Mouse (Mus musculus) heart, embryonic 12.5 days (tissue): ENCODE measurements around the gene Igsf21. TPM values are rescaled to one million over a fixed set of nuclear protein-coding genes. Genes with fewer than 3 reads are reported as not detected.

Experiments
- ATAC-seq: fragments of 200-750 bp; cut with Nextera tagmentation; 2 replicates; pipeline ENCODE4 v1.8.0; 2017; ENCODE audit warnings: moderate TSS enrichment, moderate library complexity; ENCODE audit not compliant: insufficient number of reproducible peaks, low FRiP score
- H3K27ac ChIP-seq: fragments of 300-500 bp; sonication (generic); 2 replicates; pipeline ENCODE4 v1.5.1; 2016; ENCODE audit warnings: mild to moderate bottlenecking, moderate library complexity; ENCODE audit not compliant: poor library complexity, severe bottlenecking
- H3K27me3 ChIP-seq: fragments of 300-500 bp; sonication (generic); replicated peaks from 2 replicates; pipeline ENCODE4 v1.6.1; 2016; ENCODE audit warnings: mild to moderate bottlenecking, moderate library complexity
- H3K36me3 ChIP-seq: fragments of 300-500 bp; sonication (generic); 2 replicates; pipeline ENCODE4 v1.6.1; 2016; ENCODE audit warnings: mild to moderate bottlenecking, moderate library complexity
- H3K4me1 ChIP-seq: fragments of 300-500 bp; sonication (generic); replicated peaks from 2 replicates; pipeline ENCODE4 v1.6.1; 2016; ENCODE audit warnings: mild to moderate bottlenecking
- H3K4me2 ChIP-seq: fragments of 300-500 bp; sonication (generic); 2 replicates; pipeline ENCODE4 v1.6.1; 2016; ENCODE audit warnings: mild to moderate bottlenecking, moderate library complexity
- H3K4me3 ChIP-seq: fragments of 300-500 bp; sonication (generic); 2 replicates; pipeline ENCODE4 v1.5.1; 2016; ENCODE audit warnings: mild to moderate bottlenecking
- H3K9ac ChIP-seq: fragments of 300-500 bp; sonication (generic); 2 replicates; pipeline ENCODE4 v1.6.1; 2016; ENCODE audit warnings: mild to moderate bottlenecking, moderate library complexity
- H3K9me3 ChIP-seq: fragments of 300-500 bp; sonication (generic); replicated peaks from 2 replicates; pipeline ENCODE4 v1.6.1; 2016; ENCODE audit warnings: mild to moderate bottlenecking, moderate library complexity
- WGBS: fragments of 180-500 bp; shearing (Covaris S2); methylation state at CpG from one replicate; pipeline ENCODE4 v1.1.7; 2016; 5-methylcytosine and 5-hydroxymethylcytosine counted together
- polyA plus RNA-seq: library from polyadenylated mRNA; unstranded; fragments of >200 nt; fragmentation: Nextera tagmentation; extraction: Ambion mirVana; gene quantifications from 2 replicates; pipeline ENCODE4 v1.2.1, GENCODE M21; 2016

The Igsf21 gene
- polyA plus RNA-seq, 1 experiment from 2014 or later: 0.17 TPM

- H3K4me2 ChIP-seq: no peak overlapping the region
- WGBS: 23% methylated on average over 3 of the region's 3 CpGs
- no peak overlapping the region for H3K9ac ChIP-seq
- no peak overlapping the region for H3K4me3 ChIP-seq
- no peak for ATAC-seq
- 0 out of 2 replicates have a peak, but pooled peaks cover 4% of the 10 kb centered on the region for H3K4me1 ChIP-seq
- H3K36me3 ChIP-seq: no peaks in the 10 kb centered on the region
- H3K27me3 ChIP-seq: no peaks in the 10 kb centered on the region
- H3K27ac ChIP-seq: no peak overlapping the region
- peaks cover 4% of the 10 kb centered on the region; the same call in 1 of the 2 replicates for H3K9me3 ChIP-seq
Observed at GRCm38 (mm10) chr4:140159617-140160016, 87.0 kb downstream of the Igsf21 start.

- no peak overlapping the region for H3K9ac ChIP-seq
- H3K4me3 ChIP-seq: no peak overlapping the region
- H3K36me3 ChIP-seq: no peaks in the 10 kb centered on the region
- H3K9me3 ChIP-seq: no peaks in the 10 kb centered on the region
- 54% methylated on average over 5 of the region's 5 CpGs for WGBS
- peaks cover 6% of the 10 kb centered on the region; the same call in 1 of the 2 replicates for H3K27me3 ChIP-seq
- no peak overlapping the region for H3K27ac ChIP-seq
- H3K4me1 ChIP-seq: peaks cover 19% of the 10 kb centered on the region; the same call in 1 of the 2 replicates
- ATAC-seq: no peak
- H3K4me2 ChIP-seq: no peak overlapping the region
Observed at GRCm38 (mm10) chr4:140154899-140155463, 91.6 kb downstream of the Igsf21 start.

GRCm38 (mm10) chr4:140154484-140154883, 92.1 kb downstream of the Igsf21 start:
- WGBS: 61% methylated on average over 5 of the region's 5 CpGs
- Histone ChIP-seq H3K9me3 (no peaks in the 10 kb centered on the region), H3K27me3 (peaks cover 6% of the 10 kb centered on the region; the same call in 1 of the 2 replicates), H3K4me1 (peaks cover 19% of the 10 kb centered on the region; the same call in 1 of the 2 replicates), H3K9ac (no peak overlapping the region), H3K27ac (no peak overlapping the region), H3K4me3 (no peak overlapping the region), H3K36me3 (no peaks in the 10 kb centered on the region), H3K4me2 (no peak overlapping the region)
- no peak for ATAC-seq

DNA sequence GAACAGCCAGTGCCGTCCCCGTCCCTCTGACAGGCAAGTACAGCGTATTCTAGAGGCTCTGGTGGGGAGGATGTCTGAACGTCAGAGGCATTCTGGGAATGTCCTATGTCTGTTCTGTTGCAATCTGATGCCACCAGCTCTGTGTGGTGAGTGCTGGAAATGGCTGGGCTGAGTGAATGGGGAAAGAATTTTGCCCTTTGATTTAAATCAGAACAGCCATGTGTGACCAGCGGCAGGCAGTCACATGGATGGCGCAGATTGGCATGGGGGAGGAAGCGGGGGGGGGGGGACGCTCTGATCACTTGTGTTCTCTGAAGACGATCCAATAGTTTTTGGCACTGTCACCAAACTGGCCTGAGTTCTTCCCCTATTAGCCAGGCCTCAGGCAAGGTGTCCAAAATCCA, 92.9 kb downstream of the Igsf21 start:
- Histone ChIP-seq H3K4me1 (peaks cover 19% of the 10 kb centered on the region; the same call in 1 of the 2 replicates), H3K9me3 (no peaks in the 10 kb centered on the region), H3K9ac (no peak overlapping the region), H3K4me3 (no peak overlapping the region), H3K27ac (no peak overlapping the region), H3K27me3 (peaks cover 6% of the 10 kb centered on the region; the same call in 1 of the 2 replicates), H3K4me2 (no peak overlapping the region), H3K36me3 (no peaks in the 10 kb centered on the region)
- ATAC-seq: no peak
- 44% methylated on average over 8 of the region's 9 CpGs for WGBS

GRCm38 (mm10) chr4:140153101-140153500, 93.5 kb downstream of the Igsf21 start:
- Histone ChIP-seq H3K36me3 (no peaks in the 10 kb centered on the region), H3K9ac (no peak overlapping the region), H3K27me3 (peaks cover 6% of the 10 kb centered on the region; the same call in 1 of the 2 replicates), H3K9me3 (no peaks in the 10 kb centered on the region), H3K27ac (no peak overlapping the region), H3K4me1 (peaks cover 21% of the 10 kb centered on the region), H3K4me3 (no peak overlapping the region), H3K4me2 (no peak overlapping the region)
- ATAC-seq: no peak
- 20% methylated on average over 7 of the region's 7 CpGs for WGBS

DNA sequence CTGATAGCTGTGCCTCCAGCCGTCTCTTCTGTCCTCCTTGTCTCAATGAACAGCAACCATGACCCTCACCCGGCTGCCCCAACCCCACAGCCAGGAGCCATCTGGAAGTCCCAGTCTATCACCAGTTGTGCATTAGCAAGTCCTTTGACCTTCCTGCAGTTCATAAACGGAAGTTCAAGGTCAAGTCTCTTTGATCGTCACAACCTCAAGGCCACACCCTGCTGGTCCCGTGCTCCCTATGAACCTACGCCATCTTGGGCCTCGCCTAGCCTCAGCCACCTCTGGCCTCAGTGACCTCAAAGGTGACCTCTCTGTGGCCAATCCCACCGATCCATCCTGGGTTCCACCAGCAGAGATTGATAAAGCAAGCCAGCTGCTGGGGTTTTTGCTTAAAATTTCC, 96.9 kb downstream of the Igsf21 start:
- ATAC-seq: no peak

DNA sequence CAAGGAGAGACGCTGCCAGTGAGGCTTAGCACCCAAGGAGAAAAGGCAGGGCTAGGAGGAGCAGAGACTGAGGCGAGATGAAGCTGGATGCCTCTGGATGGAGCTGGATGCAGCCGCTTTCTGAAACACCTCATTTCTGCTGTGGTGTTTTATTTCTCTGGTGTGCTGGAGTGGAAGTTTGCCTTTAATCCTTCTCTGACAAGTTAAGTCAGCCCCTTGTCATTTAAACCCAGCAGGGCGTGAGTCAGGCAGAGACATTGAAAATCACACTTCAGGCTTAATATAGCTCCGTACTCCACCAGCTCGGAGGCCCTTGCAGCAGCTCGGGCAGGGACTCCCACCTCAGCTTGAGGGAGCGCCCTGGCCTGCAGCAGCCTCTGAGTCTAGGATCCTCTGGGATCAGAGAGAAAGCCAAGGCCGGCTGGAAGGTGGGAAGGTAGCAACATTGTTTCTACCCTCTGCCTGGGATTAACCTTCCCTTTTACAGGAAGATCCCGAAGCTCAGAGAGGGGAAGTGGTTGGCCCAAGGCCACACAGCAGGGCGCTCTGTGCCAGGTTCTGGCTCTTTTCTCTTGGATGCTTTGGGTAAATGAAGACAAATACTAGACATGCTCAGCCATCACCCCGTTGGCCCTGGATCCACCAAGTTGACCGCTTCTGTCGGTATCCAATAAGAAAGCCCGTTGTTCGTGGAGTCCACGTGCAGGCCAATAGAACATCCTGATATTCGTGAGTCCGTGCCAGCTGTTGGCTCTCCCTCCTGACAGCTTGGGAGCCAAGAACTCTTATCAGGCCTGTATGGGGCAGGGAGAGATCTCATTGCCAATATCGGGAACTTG, 98.5 kb downstream of the Igsf21 start:
- Histone ChIP-seq H3K36me3 (no peaks in the 10 kb centered on the region), H3K4me2 (no peak overlapping the region), H3K27ac (peak overlapping the region; percentile 74), H3K9me3 (peaks cover 4% of the 10 kb centered on the region; the same call in 1 of the 2 replicates), H3K4me3 (no peak overlapping the region), H3K4me1 (peaks cover 20% of the 10 kb centered on the region), H3K9ac (no peak overlapping the region; the same call in 1 of the 2 replicates), H3K27me3 (peaks cover 24% of the 10 kb centered on the region; the same call in 1 of the 2 replicates)
- ATAC-seq: 0 out of 2 replicates have a peak, but pooled peaks have one; percentile 30
- WGBS: 62% methylated on average over 20 of the region's 20 CpGs

More for the DNA sequence above, 96.9 kb downstream of the Igsf21 start:
- H3K27ac ChIP-seq: no peak overlapping the region
- no peak overlapping the region for H3K4me3 ChIP-seq
- peaks cover 35% of the 10 kb centered on the region for H3K4me1 ChIP-seq
- H3K9ac ChIP-seq: no peak overlapping the region
- H3K4me2 ChIP-seq: no peak overlapping the region
- no peaks in the 10 kb centered on the region for H3K9me3 ChIP-seq
- 61% methylated on average over 8 of the region's 8 CpGs for WGBS
- H3K27me3 ChIP-seq: peaks cover 20% of the 10 kb centered on the region; the same call in 1 of the 2 replicates
- no peaks in the 10 kb centered on the region for H3K36me3 ChIP-seq

- Histone ChIP-seq H3K27me3 (peaks cover 24% of the 10 kb centered on the region; the same call in 1 of the 2 replicates), H3K36me3 (no peaks in the 10 kb centered on the region), H3K9me3 (peaks cover 6% of the 10 kb centered on the region; the same call in 1 of the 2 replicates), H3K4me2 (no peak overlapping the region), H3K4me3 (no peak overlapping the region), H3K9ac (no peak overlapping the region; the same call in 1 of the 2 replicates), H3K27ac (peak overlapping the region; percentile 74), H3K4me1 (peaks cover 20% of the 10 kb centered on the region)
- WGBS: 73% methylated on average over 15 of the region's 15 CpGs
- ATAC-seq: no peak
Observed at GRCm38 (mm10) chr4:140147079-140147840, 99.3 kb downstream of the Igsf21 start.

DNA sequence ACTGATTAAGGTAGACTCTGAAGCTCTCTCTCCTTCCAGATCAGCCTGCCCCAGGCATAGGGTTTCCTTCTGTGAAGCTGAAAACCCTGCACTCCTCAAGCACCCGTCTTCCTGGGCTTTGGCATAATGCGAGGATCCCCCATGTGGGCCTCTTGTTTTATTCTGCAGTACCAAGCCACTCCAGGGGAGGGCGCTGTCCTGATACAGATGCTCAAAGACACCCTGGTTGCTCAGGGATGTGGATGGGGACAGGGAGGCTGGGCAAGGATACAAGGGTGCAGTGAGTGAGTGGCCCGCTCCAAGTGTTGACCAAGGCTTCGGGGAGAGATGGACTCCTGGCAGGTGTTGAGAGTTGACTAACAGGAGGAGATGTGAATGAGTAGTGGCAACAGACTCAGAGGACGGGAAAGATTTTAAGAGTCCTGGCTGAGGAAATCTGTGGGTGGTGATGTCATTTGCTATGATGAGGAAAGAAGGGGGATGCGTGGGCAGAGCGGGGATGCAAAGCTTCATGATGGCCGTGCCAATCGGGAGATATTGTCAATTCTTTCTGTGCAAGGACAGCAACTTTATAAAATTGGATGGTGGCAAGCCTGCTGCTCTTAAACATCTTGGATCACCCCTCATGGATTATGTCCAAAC, 102.6 kb downstream of the Igsf21 start:
- Histone ChIP-seq H3K27ac (no peak overlapping the region), H3K4me1 (peaks cover 20% of the 10 kb centered on the region), H3K9ac (no peak overlapping the region), H3K9me3 (peaks cover 6% of the 10 kb centered on the region; the same call in 1 of the 2 replicates), H3K4me2 (no peak overlapping the region), H3K36me3 (no peaks in the 10 kb centered on the region), H3K4me3 (no peak overlapping the region), H3K27me3 (peaks cover 22% of the 10 kb centered on the region; the same call in 1 of the 2 replicates)
- 79% methylated on average over 10 of the region's 10 CpGs for WGBS
- ATAC-seq: no peak

GRCm38 (mm10) chr4:140143178-140143577, 103.4 kb downstream of the Igsf21 start:
- Histone ChIP-seq H3K4me2 (no peak overlapping the region), H3K4me3 (no peak overlapping the region), H3K9ac (no peak overlapping the region), H3K27me3 (peaks cover 22% of the 10 kb centered on the region; the same call in 1 of the 2 replicates), H3K4me1 (peaks cover 18% of the 10 kb centered on the region), H3K9me3 (peaks cover 6% of the 10 kb centered on the region; the same call in 1 of the 2 replicates), H3K27ac (no peak overlapping the region), H3K36me3 (no peaks in the 10 kb centered on the region)
- 82% methylated on average over 6 of the region's 6 CpGs for WGBS
- ATAC-seq: no peak
